Mouse (Mus musculus) heart, adult 11 months (tissue): ENCODE data around the gene Lmtk2.

ENCODE experiments used
- DNase-seq: peaks from one replicate; pipeline ENCODE4 v3.0.0; 2022

Lmtk2 gene

GRCm38 (mm10) chr5:144112574-144113438 lies 12.6 kb downstream of the Lmtk2 start:
- no peak for DNase-seq

- no peak for DNase-seq
Measured at GRCm38 (mm10) chr5:144114068-144114467, 13.8 kb downstream of the Lmtk2 start.

GRCm38 (mm10) chr5:144114970-144115627 lies 14.9 kb downstream of the Lmtk2 start:
- DNase-seq: no peak

- DNase-seq: no peak
Measured at GRCm38 (mm10) chr5:144115628-144115977, 15.4 kb downstream of the Lmtk2 start.

- no peak for DNase-seq
Measured at GRCm38 (mm10) chr5:144118271-144118670, 18.0 kb downstream of the Lmtk2 start.

- DNase-seq: no peak
Measured at GRCm38 (mm10) chr5:144119286-144119685, 19.1 kb downstream of the Lmtk2 start.

GRCm38 (mm10) chr5:144121489-144121888 lies 21.3 kb downstream of the Lmtk2 start:
- DNase-seq: no peak

GRCm38 (mm10) chr5:144125979-144126755 lies 25.9 kb downstream of the Lmtk2 start:
- peak; percentile 91 for DNase-seq

- DNase-seq: no peak
Measured at GRCm38 (mm10) chr5:144143531-144143930, 43.3 kb downstream of the Lmtk2 start.

GRCm38 (mm10) chr5:144146898-144147297 lies 46.7 kb downstream of the Lmtk2 start:
- DNase-seq: no peak

- DNase-seq: no peak
Measured at GRCm38 (mm10) chr5:144149530-144149929, 49.3 kb downstream of the Lmtk2 start.

GRCm38 (mm10) chr5:144151270-144151669 lies 51.0 kb downstream of the Lmtk2 start:
- no peak for DNase-seq

GRCm38 (mm10) chr5:144154528-144154927 lies 54.3 kb downstream of the Lmtk2 start:
- DNase-seq: no peak

GRCm38 (mm10) chr5:144158604-144159003 lies 58.4 kb downstream of the Lmtk2 start:
- DNase-seq: peak; percentile 98

GRCm38 (mm10) chr5:144159137-144159536 lies 58.9 kb downstream of the Lmtk2 start:
- DNase-seq: no peak

- DNase-seq: no peak
Measured at GRCm38 (mm10) chr5:144162080-144162812, 62.0 kb downstream of the Lmtk2 start.

- no peak for DNase-seq
Measured at GRCm38 (mm10) chr5:144162813-144163517, 62.7 kb downstream of the Lmtk2 start.

GRCm38 (mm10) chr5:144165756-144166155 lies 65.5 kb downstream of the Lmtk2 start:
- no peak for DNase-seq

- DNase-seq: no peak
Measured at GRCm38 (mm10) chr5:144169275-144169975, 69.2 kb downstream of the Lmtk2 start.

- peak; percentile 91 for DNase-seq
Measured at GRCm38 (mm10) chr5:144173648-144174047, 73.4 kb downstream of the Lmtk2 start.

GRCm38 (mm10) chr5:144178216-144178615 lies 78.0 kb downstream of the Lmtk2 start:
- no peak for DNase-seq
